Mouse (Mus musculus) midbrain, embryonic 10.5 days (tissue): ENCODE results near the gene Cox8c. TPM values are rescaled to one million over a fixed set of nuclear protein-coding genes. Genes with fewer than 3 reads are reported as not detected.

Experiments
- DNase-seq: peaks from one replicate; pipeline ENCODE4 v3.0.0-alpha.2; 2017; ENCODE audit warnings: low spot score
- H3K27ac ChIP-seq: fragments of 300-500 bp; sonication (generic); replicated peaks from 2 replicates; pipeline ENCODE4 v1.5.1; 2016; ENCODE audit warnings: mild to moderate bottlenecking
- H3K27me3 ChIP-seq: fragments of 300-500 bp; sonication (generic); 2 replicates; pipeline ENCODE4 v1.6.1; 2016; ENCODE audit warnings: low read depth, mild to moderate bottlenecking; ENCODE audit not compliant: poor library complexity, severe bottlenecking
- H3K36me3 ChIP-seq: fragments of 300-500 bp; sonication (generic); 2 replicates; pipeline ENCODE4 v1.6.1; 2016; ENCODE audit warnings: mild to moderate bottlenecking, moderate library complexity
- H3K4me1 ChIP-seq: fragments of 300-500 bp; sonication (generic); 2 replicates; pipeline ENCODE4 v1.6.1; 2016
- H3K4me3 ChIP-seq: fragments of 300-500 bp; sonication (generic); 2 replicates; pipeline ENCODE4 v1.5.1; 2016; ENCODE audit warnings: mild to moderate bottlenecking, moderate library complexity
- H3K9me3 ChIP-seq: fragments of 300-500 bp; sonication (generic); replicated peaks from 2 replicates; pipeline ENCODE4 v1.6.1; 2016; ENCODE audit warnings: mild to moderate bottlenecking
- WGBS: fragments of 180-500 bp; shearing (Covaris S2); methylation state at CpG from one replicate; pipeline ENCODE4 v1.1.7; 2016; 5-methylcytosine and 5-hydroxymethylcytosine counted together
- polyA plus RNA-seq: library from polyadenylated mRNA; unstranded; fragments of >200 nt; fragmentation: Nextera tagmentation; extraction: Ambion mirVana; gene quantifications from 2 replicates; pipeline ENCODE4 v1.2.1, GENCODE M21; 2016

The Cox8c gene
- polyA plus RNA-seq, 1 experiment from 2014 or later = not detected

DNA sequence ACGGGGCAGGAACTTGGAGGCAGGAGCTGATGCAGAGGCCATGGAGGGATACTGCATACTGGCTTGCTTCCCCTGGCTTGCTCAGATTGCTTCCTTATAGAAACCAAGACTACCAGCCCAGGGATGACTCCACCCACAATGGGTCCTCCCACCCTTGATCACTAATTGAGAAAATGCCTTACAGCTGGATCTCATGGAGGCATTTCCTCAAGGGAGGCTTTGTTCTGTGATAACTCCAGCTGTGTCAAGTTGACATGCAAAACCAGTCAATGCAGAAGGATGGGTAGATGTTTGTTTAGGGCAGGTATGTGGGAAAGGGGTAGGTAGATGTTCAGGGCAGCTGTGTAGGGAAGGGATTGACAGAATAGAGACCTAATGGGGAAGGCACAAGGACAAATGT lies 31.2 kb downstream of the Cox8c start:
- no peak for DNase-seq
- Histone ChIP-seq H3K27me3 (no peaks in the 10 kb centered on the region), H3K9me3 (0 out of 2 replicates have a peak, but pooled peaks cover 3% of the 10 kb centered on the region), H3K36me3 (no peaks in the 10 kb centered on the region), H3K27ac (no peak overlapping the region), H3K4me1 (no peaks in the 10 kb centered on the region), H3K4me3 (no peak overlapping the region)
- 82% methylated on average over 1 of the region's 1 CpGs for WGBS

DNA sequence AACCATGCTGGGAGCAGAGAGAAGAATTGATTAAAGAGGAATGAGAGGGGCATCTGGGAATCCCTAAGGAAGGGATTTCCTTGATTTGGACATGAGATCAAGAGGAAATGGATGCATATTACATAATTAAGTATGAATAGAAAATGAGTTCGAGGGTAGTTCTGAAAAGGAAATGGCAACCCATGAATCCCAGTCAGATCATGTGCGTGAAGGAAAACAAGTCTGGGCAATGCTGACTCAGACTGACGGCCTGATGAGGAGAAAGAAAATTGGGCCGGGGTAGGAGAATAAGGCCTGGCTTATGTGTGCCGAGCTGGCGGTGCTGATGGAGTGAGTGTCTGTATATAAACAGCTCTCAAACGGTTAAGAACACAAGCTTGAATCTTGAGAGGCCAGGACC lies 31.7 kb downstream of the Cox8c start:
- 91% methylated on average over 7 of the region's 7 CpGs for WGBS
- no peak overlapping the region for H3K27ac ChIP-seq
- H3K4me1 ChIP-seq = no peaks in the 10 kb centered on the region
- H3K27me3 ChIP-seq = no peaks in the 10 kb centered on the region
- H3K36me3 ChIP-seq = no peaks in the 10 kb centered on the region
- H3K9me3 ChIP-seq = 0 out of 2 replicates have a peak, but pooled peaks cover 4% of the 10 kb centered on the region
- no peak for DNase-seq
- H3K4me3 ChIP-seq = no peak overlapping the region

DNA sequence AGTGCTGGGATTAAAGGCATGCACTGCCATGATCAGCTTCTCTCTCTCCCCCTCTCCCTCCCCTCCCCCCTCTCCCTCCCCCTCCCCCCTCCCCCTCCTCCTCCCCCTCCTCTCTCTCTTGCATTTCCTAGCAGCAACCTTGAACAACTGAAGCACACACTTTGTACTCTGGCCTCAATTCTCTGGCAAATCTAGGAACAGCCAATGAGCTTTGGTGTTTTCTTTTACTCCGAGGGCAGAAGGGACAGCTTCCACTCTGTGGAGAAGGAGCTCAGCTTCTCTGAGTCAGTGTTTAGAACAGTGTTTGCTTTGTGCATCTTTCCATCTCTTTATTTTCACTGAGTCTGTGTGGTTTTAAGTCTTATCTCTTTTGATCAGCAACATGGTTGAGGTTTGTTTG lies 36.8 kb downstream of the Cox8c start:
- Histone ChIP-seq H3K36me3 (no peaks in the 10 kb centered on the region), H3K27ac (no peak overlapping the region), H3K4me3 (no peak overlapping the region), H3K9me3 (peaks cover 6% of the 10 kb centered on the region), H3K4me1 (0 out of 2 replicates have a peak, but pooled peaks cover 2% of the 10 kb centered on the region), H3K27me3 (no peaks in the 10 kb centered on the region)
- 57% methylated on average over 1 of the region's 1 CpGs for WGBS
- DNase-seq = no peak

DNA sequence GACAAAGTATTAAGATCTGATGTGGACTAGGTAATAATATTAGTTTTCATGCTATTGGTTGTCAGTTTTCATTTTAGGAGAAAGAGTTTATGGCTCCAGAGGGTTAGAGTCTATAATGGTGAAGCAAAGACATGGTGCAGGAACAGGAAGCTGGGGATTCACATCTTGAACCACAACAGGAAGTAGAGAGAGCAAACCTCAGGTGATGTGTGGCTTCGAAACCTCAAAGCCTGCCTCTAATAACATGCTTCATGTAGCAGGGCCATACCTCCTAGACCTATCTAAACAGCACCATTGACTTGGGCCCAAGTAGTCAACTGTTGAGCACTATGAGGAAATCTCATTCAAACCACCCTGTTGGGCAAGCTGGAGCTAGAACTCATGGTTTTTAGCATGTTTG lies 46.5 kb downstream of the Cox8c start:
- no peak for DNase-seq
- no peaks in the 10 kb centered on the region for H3K36me3 ChIP-seq
- whole genome bisulfite sequencing = 90% methylated on average over 1 of the region's 1 CpGs
- no peak overlapping the region for H3K4me3 ChIP-seq
- peaks cover 6% of the 10 kb centered on the region for H3K9me3 ChIP-seq
- no peak overlapping the region for H3K27ac ChIP-seq
- H3K27me3 ChIP-seq = peaks cover 23% of the 10 kb centered on the region
- peaks cover 16% of the 10 kb centered on the region for H3K4me1 ChIP-seq

DNA sequence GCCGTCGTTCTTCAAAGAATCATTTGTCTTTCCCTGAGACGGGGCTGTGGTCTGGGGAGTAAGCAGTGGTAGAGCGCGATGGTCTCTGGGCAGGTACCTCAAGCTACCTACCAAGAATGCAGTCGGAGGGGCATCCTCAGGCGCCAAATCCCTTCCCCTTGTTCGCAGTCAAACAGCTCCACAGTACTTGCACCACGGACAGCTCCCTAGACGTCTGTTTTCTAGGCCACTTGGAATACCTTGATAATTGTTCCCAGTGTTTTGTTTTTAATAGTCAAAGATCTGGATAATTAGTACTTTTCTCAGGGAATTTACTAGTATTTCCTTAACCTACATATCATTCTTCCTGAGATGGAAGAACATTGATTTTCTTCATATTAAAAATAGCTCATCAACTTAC lies 48.7 kb downstream of the Cox8c start:
- DNase-seq = no peak
- H3K9me3 ChIP-seq = no peaks in the 10 kb centered on the region
- no peak overlapping the region for H3K27ac ChIP-seq
- H3K27me3 ChIP-seq = peaks cover 23% of the 10 kb centered on the region
- no peaks in the 10 kb centered on the region for H3K36me3 ChIP-seq
- 28% methylated on average over 10 of the region's 10 CpGs for WGBS
- peak overlapping the region; percentile 75; the same call in 1 of the 2 replicates for H3K4me3 ChIP-seq
- peaks cover 17% of the 10 kb centered on the region for H3K4me1 ChIP-seq

DNA sequence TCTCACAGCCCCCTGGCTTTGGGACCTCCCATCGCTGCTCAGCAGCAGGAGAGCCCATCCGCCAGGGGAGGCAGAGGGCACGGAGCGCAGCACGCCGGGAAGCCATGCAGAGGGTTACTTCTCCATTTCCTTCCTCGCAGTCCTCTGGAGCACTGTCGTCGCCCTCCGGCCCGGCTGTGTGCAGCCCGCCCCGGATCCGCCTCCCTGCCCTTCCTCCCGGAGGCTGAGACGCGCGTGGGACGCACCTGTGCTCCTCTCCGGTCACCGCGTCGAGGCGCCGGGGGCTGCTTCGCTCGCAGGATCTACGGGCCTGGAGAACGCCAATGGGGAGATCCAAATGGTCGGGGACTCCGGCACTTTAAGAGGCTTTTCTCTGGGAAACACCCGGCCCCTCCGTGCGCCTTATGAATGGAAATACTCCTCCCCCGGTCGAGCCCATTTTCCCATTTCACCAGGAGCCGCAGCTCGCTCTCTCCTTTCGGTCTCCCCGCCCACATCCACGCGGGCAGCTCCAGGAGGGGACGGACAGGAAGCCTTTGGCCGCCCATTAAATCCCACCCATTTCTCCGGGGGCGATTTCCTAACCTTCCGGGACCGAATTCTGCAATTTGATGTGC lies 49.8 kb downstream of the Cox8c start, which contains the start of gene Unc79:
TSS of gene Unc79 (plus strand) at position 82 of the 617 bp plus-strand sequence.
- peaks cover 23% of the 10 kb centered on the region for H3K27me3 ChIP-seq
- H3K36me3 ChIP-seq = no peaks in the 10 kb centered on the region
- peak within 1 kb of the TSS; percentile 85 for H3K27ac ChIP-seq
- peak; percentile 75 for DNase-seq
- peaks cover 17% of the 10 kb centered on the region for H3K4me1 ChIP-seq
- under 1% methylated on average over 48 of the region's 48 CpGs for WGBS
- no peaks in the 10 kb centered on the region for H3K9me3 ChIP-seq
- peak within 1 kb of the TSS; percentile 75 for H3K4me3 ChIP-seq

DNA sequence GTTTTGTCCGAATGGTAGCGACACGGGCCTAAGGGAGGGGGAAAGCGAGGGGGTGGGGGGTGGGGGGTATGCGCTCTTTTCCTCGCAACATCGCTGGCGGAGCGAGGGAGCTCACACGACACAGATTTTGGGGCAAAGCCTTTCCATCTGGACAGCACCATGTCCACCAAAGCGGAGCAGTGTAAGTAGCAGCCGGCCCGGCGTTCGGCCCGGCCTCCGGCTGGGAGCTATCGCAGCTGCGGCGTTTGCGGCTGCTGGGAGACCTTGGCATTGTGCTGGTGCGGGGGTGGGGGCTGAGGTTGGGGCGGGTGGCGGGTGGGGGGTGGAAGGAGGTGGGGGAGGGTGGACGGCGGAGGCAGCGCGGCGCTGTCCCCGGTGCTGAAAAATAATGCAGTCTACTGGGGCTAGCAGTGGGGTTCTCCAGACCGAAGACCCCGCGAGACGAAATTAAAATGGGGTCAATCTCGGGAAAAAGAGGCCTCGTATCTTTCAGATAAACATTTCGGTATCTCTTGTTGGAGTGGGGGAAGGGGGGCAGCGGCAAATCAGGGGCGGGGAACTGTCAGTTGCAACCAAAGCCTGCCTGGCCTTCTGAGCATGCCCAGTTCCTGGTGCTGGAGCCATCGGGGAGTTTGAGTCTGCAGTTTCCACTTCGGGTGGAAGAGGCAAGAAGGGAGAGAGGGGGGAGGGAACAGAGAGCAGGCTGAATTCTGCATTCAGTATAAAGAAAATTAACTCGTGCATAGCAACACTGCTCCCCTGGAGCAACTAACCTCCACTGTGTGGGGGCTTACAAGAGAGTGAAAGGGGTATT lies 50.5 kb downstream of the Cox8c start:
- peaks cover 17% of the 10 kb centered on the region for H3K4me1 ChIP-seq
- H3K36me3 ChIP-seq = no peaks in the 10 kb centered on the region
- H3K9me3 ChIP-seq = no peaks in the 10 kb centered on the region
- H3K27me3 ChIP-seq = peaks cover 23% of the 10 kb centered on the region
- DNase-seq = no peak
- H3K27ac ChIP-seq = peak overlapping the region; percentile 85
- peak overlapping the region; percentile 75 for H3K4me3 ChIP-seq
- WGBS = under 1% methylated on average over 34 of the region's 42 CpGs

Other genes starting within 250 kb of the Cox8c start
- 16.1 and 16.9 TPM in 2 replicates for gene Itpk1, start 194.4 kb upstream of the Cox8c start, polyA plus RNA-seq
- gene Moap1, start 155.7 kb upstream of the Cox8c start, polyA plus RNA-seq = 38.4 and 44.6 TPM in 2 replicates
- gene Tmem251, start 155.6 kb upstream of the Cox8c start, polyA plus RNA-seq = 13.2 and 14.0 TPM in 2 replicates
- gene Gm28051, start 141.6 kb upstream of the Cox8c start, polyA plus RNA-seq = not detected in 2 replicates
- gene Gon7, start 141.5 kb upstream of the Cox8c start, polyA plus RNA-seq = 50.3 and 52.7 TPM in 2 replicates
- gene Ubr7, start 141.3 kb upstream of the Cox8c start, polyA plus RNA-seq = 64.4 and 67.1 TPM in 2 replicates
- gene Gm20604, start 140.6 kb upstream of the Cox8c start, polyA plus RNA-seq = 34.8 and 37.3 TPM in 2 replicates
- 15.8 and 16.4 TPM in 2 replicates for gene Btbd7, start 20.8 kb upstream of the Cox8c start, polyA plus RNA-seq
- 0.70 and 1.3 TPM in 2 replicates for gene Unc79, start 49.5 kb downstream of the Cox8c start, polyA plus RNA-seq